Mouse (Mus musculus) heart, adult 11 months (tissue): ENCODE results near the gene Lztr1.
A peak's percentile ranks its signal among the peaks of the same experiment; 100 is the strongest.

Source experiments
- DNase-seq: peaks from one replicate; pipeline ENCODE4 v3.0.0; 2022

The Lztr1 gene

DNA sequence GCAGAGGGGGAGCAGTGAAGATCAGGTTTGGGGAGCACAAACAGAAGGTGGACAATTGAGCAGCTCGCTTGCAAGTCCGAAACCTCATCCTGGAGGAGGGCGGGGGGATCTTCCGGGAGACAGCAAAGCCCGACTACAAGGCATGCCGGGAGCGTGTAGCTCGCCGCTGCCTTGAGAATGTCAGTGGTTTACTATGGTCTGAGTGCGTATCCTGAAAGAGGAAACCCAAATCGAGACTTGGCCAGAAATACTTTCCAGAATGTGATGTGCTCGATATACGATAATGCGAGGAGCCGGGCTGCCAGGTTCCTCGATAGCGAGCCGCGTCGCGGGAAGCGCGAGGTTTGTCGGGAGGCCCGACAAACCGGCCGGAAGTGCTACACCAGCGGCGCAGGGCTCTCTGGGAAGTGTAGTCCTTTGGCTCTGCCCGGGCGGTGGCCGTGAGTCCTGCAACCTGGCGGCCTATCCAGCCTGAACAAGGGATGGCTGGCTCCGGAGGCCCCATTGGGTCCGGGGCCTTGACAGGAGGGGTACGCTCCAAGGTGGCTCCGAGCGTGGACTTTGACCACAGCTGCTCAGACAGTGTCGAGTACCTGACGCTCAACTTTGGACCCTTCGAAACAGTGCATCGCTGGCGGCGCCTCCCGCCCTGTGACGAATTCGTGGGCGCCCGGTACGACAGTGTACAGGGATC lies at the start of gene Lztr1:
Lztr1 (plus strand) TSS at position 143 of the 694 bp plus-strand sequence.
- peak; percentile 99 for DNase-seq

GRCm38 (mm10) chr16:17460254-17460653 lies 48.2 kb upstream of the Lztr1 start:
- peak; percentile 78 for DNase-seq

- DNase-seq = peak; percentile 65
Observed at GRCm38 (mm10) chr16:17461596-17461995, 46.9 kb upstream of the Lztr1 start.

DNA sequence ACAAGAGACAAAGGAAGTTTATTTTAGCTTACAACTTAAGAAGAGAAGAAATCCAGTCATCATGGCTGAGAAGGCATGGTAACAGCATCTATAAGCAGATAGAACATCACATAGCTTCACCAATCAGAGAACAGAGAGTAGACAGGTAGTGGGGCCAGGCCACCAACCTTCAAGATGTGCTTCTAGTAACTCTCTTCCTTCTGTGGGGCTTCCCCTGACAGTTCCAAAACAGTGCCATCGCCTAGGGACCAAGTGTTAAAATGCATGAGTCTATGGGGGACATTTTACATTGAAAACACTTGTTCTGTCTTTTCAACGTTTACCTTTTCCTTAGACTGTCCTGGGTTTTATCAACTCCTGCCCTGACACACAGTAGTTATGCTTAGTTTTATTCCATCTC lies 45.3 kb upstream of the Lztr1 start:
- peak; percentile 0 for DNase-seq

GRCm38 (mm10) chr16:17466875-17467663 lies 41.4 kb upstream of the Lztr1 start:
- peak; percentile 68 for DNase-seq

- peak; percentile 31 for DNase-seq
Observed at GRCm38 (mm10) chr16:17472498-17472897, 36.0 kb upstream of the Lztr1 start.

DNA sequence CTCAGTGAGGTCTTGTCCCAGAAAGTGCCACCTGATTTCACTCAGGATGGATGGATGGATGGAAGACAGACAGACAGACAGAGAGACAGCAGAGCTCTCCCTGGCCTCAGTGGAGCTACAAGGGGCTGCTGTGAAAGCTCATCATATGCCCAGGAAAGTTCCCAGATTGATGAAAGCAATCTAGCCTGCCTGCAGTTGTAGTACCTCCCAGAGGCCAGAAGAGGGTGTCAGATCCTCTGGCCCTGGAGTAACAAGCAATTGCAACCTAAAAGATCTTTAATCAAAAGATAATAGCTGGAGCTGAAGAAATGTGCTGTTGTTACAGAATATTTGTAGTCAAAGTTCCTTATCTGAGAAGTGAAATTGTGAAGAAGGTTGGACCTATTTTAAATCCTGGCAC lies 34.4 kb upstream of the Lztr1 start:
- peak; percentile 74 for DNase-seq

DNA sequence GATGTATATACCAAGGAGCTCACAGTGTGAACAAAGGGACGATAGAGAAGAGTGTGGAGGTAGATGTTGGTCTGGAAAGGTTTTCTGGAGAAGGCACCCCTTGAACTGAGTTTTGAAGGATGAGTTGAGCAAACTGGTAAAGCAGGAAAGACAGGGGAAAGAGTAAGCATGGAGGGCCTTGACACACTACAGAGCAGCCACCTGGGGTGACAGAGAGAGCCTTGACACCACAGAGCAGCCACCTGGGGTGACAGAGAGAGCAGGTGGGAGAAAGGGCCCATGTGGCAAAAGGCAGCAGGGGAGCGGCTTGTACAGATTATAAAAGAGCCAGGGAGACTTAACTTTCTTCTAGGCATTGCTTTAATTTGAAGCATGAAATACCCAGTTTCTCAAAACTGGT lies 33.7 kb upstream of the Lztr1 start:
- DNase-seq = peak; percentile 55

- peak; percentile 54 for DNase-seq
Observed at GRCm38 (mm10) chr16:17475326-17475725, 33.2 kb upstream of the Lztr1 start.

DNA sequence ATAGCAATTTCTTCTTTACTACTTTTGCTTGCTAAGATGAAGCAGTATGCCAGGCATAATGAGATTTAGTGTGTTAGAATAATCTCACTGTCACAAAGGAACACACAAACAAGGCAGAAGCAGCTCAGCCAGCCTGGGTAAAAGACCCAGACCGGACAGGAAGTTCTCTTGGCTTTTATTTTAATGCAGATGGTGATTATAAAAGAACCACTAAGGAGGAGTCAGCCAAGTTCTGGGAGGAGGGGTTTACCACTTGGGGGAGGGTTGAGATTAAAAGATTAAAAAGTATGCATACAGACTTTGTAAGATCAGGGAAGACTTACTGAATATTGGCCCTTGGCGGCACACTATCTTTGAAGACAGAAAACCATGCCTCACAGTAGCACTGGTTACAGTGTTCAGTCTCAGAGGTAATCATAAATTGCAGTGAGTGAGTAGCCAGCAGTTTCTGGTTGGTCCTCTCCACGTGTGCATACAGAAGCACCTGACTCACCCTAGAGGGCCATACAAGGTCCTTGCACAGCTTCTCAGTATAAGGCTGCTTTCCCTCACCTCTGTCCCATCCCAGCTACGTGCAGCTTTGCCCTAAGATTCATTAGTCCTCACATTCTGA lies 30.1 kb upstream of the Lztr1 start:
- peak; percentile 70 for DNase-seq

GRCm38 (mm10) chr16:17481465-17481864 lies 27.0 kb upstream of the Lztr1 start:
- DNase-seq = no peak

GRCm38 (mm10) chr16:17486505-17486904 lies 22.0 kb upstream of the Lztr1 start:
- DNase-seq = peak; percentile 90

GRCm38 (mm10) chr16:17488478-17489468 lies 19.7 kb upstream of the Lztr1 start:
- DNase-seq = peak; percentile 74

DNA sequence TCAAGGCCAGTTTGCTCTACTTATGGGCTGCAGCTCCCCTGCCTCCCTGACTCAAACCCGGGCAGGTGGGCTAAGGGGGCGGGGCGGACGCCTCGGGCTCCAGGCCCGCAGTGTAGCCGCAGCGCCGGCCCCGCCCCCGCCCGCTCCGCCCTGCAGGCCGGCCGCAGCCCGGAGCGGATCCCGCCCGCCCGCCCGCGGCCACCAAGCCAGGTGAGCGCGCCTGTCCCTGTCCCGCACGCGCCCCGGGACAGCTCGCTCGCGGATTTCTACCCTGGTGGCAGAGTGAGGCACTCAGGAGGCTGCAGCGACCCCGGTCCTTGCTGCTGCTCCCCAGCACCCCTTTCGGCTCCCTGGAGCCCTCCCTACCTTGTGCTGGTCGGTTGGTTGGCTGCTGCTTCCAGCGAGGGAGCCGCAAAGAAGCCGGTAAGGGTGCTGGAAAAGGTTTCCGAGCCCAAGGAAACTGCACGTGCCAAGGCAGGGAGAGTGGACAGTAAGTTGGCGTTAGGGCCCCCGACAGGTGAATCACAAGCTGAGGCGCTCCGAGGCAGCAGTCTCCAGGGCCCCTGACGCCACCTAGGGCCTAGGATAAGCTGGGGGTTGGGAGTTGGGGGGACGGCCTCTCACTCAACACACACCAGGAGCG lies 18.9 kb upstream of the Lztr1 start, which contains the start of gene Aifm3:
Aifm3 (plus strand) TSS at position 143 of the 643 bp plus-strand sequence.
- peak; percentile 91 for DNase-seq

DNA sequence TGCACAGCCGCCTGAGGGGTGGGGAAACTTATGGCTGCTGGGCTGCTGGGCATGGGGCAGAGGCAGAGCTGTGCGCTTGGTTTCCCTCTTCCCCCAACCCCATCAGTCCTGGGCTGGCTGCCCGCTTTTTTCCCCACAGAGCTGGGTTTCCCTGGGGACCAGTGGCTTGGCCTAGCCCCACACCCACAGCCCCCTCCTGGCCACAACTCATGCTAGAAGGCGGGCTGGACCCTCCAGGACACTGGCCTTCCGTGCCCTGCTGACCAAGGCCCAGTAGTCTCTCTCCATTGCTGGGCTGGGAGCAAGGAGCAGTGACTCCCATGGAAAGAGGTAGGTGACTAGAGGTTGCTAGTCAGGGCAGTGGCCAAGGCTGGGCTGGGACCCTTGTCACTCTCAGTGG lies 17.3 kb upstream of the Lztr1 start:
- DNase-seq = peak; percentile 84

- no peak for DNase-seq
Observed at GRCm38 (mm10) chr16:17491896-17492561, 16.5 kb upstream of the Lztr1 start.

GRCm38 (mm10) chr16:17496499-17497305 lies 11.8 kb upstream of the Lztr1 start:
- DNase-seq = no peak

DNA sequence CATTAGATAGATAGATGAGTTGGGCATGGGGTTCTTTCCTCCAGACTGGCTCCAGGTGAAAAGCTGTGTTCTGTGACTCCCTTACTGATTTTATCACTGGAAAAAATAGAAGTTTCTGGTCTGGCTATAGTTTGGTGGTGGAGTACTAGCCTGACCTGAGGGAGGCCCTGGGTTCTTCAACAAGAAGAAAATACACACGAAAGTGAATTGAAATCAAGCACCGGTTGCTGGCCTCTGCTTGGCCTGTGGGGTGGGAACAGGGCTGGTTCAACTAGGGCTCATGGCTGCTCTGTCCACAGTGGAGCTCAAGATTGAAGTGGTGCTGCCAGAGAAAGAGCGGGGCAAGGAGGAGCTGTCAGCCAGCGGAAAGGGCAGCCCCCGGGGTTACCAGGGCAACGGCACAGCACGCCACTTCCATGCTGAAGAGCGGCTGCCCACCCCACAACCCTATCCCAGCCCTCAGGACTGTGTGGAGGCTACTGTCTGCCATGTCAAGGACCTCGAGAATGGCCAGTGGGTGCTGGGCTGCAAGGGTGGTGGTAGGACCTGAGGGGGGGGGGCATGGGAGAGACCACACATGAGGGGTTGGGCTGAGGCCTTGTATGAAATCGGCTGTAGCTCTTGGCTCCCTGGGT lies 9.1 kb upstream of the Lztr1 start:
- peak; percentile 84 for DNase-seq

GRCm38 (mm10) chr16:17502681-17503080 lies 5.8 kb upstream of the Lztr1 start:
- DNase-seq = no peak

DNA sequence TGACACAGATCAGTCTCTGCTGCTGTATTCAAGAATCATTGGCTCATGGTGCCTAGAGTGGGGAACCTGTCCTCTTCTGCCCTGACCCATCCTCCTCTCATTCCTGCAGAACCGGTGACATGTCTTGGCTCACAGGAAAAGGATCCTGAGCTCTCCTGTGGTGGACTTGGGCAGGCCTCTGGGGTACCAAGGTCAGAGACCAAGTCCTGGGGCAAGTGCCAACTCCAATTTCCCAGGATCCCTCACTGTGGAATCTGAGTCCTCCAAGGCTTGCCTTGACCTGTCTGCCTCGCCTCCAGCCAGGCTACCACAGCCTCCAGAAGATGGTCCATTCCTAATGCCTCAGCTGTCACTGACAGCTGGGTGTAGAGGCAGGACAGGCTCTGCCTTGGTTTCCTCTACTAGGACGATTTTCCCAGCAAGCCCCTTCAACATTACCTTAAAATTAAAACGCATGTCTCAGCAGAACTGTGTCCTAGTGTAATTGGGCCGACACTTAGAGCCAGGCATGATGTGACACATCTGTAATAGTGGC lies 1.4 kb upstream of the Lztr1 start:
- DNase-seq = no peak
